Mouse (Mus musculus) kidney, adult 11 months (tissue): Measurements from ENCODE around the gene Fbxo2.
"Not testable (repeated sequence)": the region's sequence is repeated elsewhere in the genome, so short reads cannot be mapped to it uniquely, and the experiment has no call there.

ENCODE experiments used
- DNase-seq: peaks from one replicate; pipeline ENCODE4 v3.0.0; 2022

Gene Fbxo2

GRCm38 (mm10) chr4:148147714-148148113 lies 12.7 kb upstream of the Fbxo2 start:
- DNase-seq, result peak; percentile 3

- peak; percentile 31 for DNase-seq
Measured at GRCm38 (mm10) chr4:148149540-148149939, 10.9 kb upstream of the Fbxo2 start.

GRCm38 (mm10) chr4:148150242-148150641 lies 10.2 kb upstream of the Fbxo2 start:
- DNase-seq, result peak; percentile 13

DNA sequence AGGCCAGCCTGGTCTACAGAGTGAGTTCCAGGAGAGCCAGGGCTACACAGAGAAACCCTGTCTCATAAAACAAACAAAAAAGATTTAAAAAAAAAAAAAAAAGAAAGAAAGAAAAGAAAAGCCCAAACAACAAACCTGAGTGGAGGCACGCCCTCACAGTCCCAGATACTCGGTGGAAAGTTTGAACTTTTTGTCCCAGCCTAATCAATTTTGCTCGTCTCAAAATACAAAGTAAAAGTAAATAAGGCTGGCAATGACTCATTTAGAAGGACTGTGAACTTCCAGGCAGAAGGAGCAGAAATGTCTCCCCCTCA lies 9.5 kb upstream of the Fbxo2 start:
- DNase-seq, result peak; percentile 3

- DNase-seq, result peak; percentile 88
Measured at GRCm38 (mm10) chr4:148151267-148152168, 8.9 kb upstream of the Fbxo2 start, which contains the start of gene Fbxo6. Gene Fbxo6 (minus strand): TSS chr4:148152140.

- peak; percentile 21 for DNase-seq
Measured at GRCm38 (mm10) chr4:148152547-148152946, 7.9 kb upstream of the Fbxo2 start.

DNA sequence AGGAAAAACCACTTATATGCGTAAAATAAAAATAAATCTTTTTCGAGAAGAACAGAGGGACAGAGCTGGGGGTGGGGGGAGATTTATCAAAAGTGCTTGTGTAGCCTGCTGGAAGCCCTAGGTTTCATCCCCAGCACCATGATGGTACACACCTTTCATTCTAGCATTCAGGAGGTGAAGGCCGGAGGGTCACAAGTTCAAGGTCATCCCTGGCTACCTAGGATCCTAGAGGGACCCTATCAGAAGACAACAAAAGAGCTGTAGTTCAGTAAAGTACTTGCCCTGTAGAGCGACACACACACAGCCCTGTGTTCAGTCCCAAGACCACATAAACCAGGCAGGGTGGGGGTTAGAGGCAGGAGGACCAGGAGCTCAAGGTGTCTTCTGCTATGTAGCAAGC lies 6.4 kb upstream of the Fbxo2 start:
- DNase-seq, result peak; percentile 6

DNA sequence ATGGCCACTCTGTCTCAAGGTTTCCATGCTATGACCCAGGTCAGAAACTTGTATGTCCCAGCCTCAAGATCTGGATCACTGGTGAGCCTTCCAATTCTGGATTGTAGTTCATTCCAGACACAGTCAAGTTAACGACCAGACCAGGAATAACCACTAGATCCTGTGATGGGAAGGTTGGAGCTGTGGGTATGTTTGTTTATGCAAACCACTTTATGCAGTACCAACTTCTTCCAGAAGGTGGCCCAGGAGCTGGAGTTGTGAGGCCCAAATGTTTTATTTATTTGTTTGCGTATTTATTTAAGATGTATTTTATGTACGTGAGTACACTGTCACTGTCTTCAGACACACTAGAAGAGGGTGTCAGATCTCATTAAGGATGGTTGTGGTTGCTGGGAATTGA lies 5.4 kb upstream of the Fbxo2 start:
- DNase-seq, result peak; percentile 12

GRCm38 (mm10) chr4:148158436-148159348 lies 1.7 kb upstream of the Fbxo2 start:
- DNase-seq, result peak; percentile 45

DNA sequence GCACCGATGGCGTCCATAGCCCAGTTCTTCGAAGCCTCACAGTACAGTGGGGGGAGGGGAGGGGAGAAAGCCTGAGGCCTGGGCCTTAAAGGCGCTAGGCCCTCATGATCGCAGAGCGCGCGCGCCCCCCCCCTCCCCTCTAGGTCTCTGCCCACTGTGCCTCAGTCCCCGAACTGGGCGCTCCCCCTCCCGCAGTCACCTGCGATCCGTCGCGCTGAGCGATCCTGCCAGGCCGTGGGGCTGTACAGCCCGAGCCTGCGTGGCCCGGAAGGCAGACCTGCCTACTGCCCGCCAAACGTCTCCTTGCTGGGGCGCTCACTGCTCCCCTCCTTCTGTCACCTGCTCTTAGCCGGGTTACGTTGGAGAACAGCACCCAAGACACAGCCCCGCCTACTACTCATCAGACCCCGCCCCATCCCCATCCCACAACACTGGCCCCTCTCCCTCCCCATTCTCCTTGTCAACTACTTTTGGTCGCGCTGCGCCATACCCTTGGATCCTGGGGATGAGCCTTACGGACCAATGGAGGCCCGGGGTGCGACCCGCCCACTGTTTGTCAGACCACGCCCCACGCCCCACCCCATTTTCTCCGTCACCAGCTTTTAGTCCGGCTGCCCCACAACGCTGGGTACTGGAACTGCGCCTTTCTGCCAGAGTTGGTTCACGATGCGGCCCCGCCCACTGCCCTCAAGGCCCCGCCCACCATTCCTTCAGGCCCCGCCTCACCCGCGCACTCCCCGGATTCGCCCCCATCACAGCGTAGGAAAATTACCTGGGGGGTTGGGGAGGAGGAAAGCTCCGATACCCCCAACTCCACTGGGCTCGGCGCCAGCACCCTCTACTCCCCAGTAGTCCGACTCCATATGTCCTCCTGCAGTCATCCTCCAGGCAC lies 631 bp upstream of the Fbxo2 start:
- peak; percentile 97 for DNase-seq

DNA sequence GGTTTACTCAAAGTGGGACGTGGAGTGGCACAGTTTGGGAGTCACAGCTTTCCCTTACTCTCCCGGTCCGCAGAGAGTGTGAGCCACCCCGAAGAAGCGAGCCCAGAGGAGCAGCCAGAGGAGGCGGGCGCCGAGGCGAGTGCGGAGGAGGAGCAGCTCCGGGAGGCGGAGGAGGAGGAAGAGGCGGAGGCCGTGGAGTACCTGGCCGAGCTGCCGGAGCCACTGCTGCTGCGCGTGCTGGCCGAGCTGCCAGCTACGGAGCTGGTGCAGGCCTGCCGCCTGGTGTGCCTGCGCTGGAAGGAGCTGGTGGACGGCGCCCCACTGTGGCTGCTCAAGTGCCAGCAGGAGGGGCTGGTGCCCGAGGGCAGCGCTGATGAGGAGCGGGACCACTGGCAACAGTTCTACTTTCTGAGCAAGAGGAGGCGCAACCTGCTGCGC lies 3.6 kb downstream of the Fbxo2 start:
- peak; percentile 88 for DNase-seq

DNA sequence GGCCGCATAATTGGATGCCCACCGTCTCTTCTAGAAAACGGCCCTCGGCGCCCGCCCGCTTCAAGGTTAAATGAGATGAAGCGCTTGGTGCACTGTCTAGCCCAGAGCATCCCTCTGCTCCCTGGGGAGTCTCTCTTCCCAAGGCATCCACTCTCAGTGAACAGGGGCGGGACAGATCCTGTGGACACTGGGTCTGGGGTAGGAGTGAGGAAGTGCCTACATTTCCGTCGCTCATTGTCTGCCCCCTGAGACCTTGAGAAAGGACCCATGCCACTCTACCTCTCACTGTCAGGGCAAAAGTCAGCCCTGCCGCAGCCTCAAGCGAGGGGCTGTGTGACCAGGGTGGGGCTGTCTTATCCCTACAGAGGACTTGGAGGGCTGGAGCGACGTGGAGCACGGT lies 4.0 kb downstream of the Fbxo2 start:
- no peak for DNase-seq

- DNase-seq, result no peak
Measured at GRCm38 (mm10) chr4:148165551-148165950, 5.1 kb downstream of the Fbxo2 start.

GRCm38 (mm10) chr4:148166431-148166830 lies 6.0 kb downstream of the Fbxo2 start:
- DNase-seq, result no peak

- DNase-seq, result peak; percentile 51
Measured at GRCm38 (mm10) chr4:148166986-148167385, 6.6 kb downstream of the Fbxo2 start.

DNA sequence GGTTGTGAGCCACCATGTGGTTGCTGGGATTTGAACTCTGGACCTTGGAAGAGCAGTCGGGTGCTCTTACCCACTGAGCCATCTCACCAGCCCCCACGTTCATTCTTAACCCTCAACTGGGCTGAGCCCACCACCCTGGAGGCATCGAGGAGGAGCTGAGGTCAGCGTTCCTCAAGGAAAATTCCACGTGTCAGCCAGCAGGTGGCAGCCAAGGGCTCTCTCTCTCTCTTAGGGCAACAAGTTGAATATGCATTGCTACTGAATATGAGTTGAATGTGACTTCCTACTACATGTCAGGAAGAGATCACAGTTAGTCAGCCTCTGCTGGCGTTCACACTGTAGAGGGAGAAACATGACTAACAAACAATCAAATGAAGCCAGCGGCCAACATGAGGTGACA lies 7.9 kb downstream of the Fbxo2 start:
- no peak for DNase-seq

- no peak for DNase-seq
Measured at GRCm38 (mm10) chr4:148169586-148169985, 9.2 kb downstream of the Fbxo2 start.

DNA sequence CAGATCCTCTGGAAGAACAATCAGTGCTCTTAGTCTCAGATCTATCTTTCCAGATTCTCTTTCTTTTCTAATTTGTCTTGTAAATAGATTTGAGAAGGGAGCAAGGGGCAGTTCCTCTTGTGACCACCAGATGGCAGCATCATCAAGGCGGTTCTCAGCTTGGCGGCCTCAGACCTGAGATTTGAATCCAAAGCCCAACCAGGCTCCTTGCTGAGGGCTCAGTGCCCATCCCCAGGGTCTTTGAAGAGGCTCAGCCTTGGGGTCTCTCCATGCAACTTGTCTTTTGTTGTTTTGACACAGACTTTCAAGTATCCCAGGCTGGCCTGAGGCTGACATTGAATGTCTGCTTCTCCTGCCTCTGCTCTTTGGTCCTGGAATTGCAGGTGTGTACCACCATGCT lies 10.4 kb downstream of the Fbxo2 start:
- peak; percentile 23 for DNase-seq

DNA sequence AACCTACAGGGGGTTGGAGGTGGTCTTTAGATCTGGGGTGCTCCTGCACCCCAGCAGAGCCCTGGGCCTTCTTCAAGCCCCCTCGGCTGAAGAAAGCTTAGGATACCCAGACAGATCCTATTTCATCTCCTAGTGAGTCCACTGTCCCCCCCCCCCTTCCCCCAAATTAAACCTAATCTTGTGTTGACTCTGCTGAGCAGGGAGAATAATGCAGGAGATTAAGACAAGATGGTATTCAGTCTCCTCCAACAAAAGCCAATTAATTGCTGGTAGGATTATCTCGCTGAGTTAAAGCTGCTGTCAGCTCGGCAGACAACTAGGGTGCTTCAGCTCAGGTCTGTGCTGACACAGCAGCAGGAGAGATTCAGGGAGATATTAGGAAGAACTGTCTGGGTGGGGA lies 10.8 kb downstream of the Fbxo2 start:
- DNase-seq, result no peak

GRCm38 (mm10) chr4:148173811-148174494 lies 13.5 kb downstream of the Fbxo2 start:
- DNase-seq, result no peak

DNA sequence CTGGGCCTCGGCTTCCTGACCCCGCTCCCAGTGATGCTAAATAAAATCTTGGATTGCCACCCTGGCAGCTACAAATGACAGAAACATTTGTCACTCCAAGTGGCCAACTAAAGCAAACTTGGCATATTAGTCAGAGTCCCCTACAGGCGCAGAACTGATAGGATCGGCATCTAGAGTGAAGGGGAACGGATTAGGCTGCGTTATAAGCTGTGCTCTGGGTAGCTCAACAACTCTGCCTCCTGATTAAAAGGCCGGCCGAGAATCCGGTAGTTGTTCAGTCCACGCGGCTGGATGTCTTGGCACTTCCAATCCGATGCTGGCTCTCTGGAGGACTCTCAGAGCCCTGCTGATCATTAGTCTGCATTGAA lies 14.1 kb downstream of the Fbxo2 start:
- DNase-seq, result no peak

DNA sequence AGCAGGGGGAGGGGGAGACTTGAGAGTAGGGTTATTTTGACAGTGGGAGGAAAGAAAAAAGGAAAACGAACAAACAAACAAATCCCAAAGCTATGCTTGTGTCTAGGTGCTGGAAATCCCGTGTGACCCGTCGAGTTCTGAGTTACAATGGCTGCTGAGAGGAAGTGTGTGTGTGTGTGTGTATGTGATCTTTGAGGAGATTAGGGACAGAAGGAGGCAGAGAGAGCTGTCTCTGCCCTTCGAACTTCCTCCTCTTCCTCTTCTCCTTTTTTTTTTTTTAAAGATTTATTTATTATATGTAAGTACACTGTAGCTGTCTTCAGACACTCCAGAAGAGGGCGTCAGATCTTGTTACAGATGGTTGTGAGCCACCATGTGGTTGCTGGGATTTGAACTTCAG lies 16.2 kb downstream of the Fbxo2 start:
- not testable (repeated sequence) for DNase-seq
